Mouse (Mus musculus): ENCODE data around the gene Poln. TPM values are rescaled to one million over a fixed set of nuclear protein-coding genes. Genes with fewer than 3 reads are reported as not detected.

The Poln gene
- polyA plus RNA-seq, 1 experiment from 2014 or later = 0.54 TPM

- H3K4me1 ChIP-seq (replicated peaks) = peaks cover 48% of the 10 kb centered on the region
- H3K36me3 ChIP-seq = peaks cover 40% of the 10 kb centered on the region
- H3K27ac ChIP-seq = no peak overlapping the region
- WGBS = 85% methylated on average over 3 of the region's 3 CpGs
- no peaks in the 10 kb centered on the region for H3K9me3 ChIP-seq
- no peak for DNase-seq (ENCODE audit: low spot score)
- peaks cover 4% of the 10 kb centered on the region for H3K27me3 ChIP-seq (ENCODE audit: insufficient read depth, poor library complexity, severe bottlenecking)
- H3K4me3 ChIP-seq = no peak overlapping the region
Observed at GRCm38 (mm10) chr5:34183976-34184375, 14.7 kb upstream of the Poln start.

GRCm38 (mm10) chr5:34183156-34183880, 14.1 kb upstream of the Poln start:
- Histone ChIP-seq H3K4me3 (no peak overlapping the region), H3K36me3 (peaks cover 45% of the 10 kb centered on the region), H3K9me3 (no peaks in the 10 kb centered on the region), H3K27me3 (ENCODE audit: insufficient read depth, poor library complexity, severe bottlenecking) (peaks cover 4% of the 10 kb centered on the region; the same call in 1 of the 2 replicates), H3K4me1 (replicated peaks) (peaks cover 44% of the 10 kb centered on the region), H3K27ac (no peak overlapping the region)
- no peak for DNase-seq (ENCODE audit: low spot score)
- WGBS = 81% methylated on average over 5 of the region's 5 CpGs

- WGBS = 80% methylated on average over 3 of the region's 3 CpGs
- no peak for DNase-seq (ENCODE audit: low spot score)
- peaks cover 4% of the 10 kb centered on the region; the same call in 1 of the 2 replicates for H3K27me3 ChIP-seq (ENCODE audit: insufficient read depth, poor library complexity, severe bottlenecking)
Observed at GRCm38 (mm10) chr5:34182486-34182885, 13.2 kb upstream of the Poln start.

GRCm38 (mm10) chr5:34177821-34178220, 8.6 kb upstream of the Poln start:
- H3K36me3 ChIP-seq = peaks cover 80% of the 10 kb centered on the region

More at GRCm38 (mm10) chr5:34182486-34182885, 13.2 kb upstream of the Poln start:
- Histone ChIP-seq H3K4me3 (no peak overlapping the region), H3K27ac (no peak overlapping the region), H3K4me1 (replicated peaks) (peaks cover 39% of the 10 kb centered on the region), H3K36me3 (peaks cover 52% of the 10 kb centered on the region), H3K9me3 (no peaks in the 10 kb centered on the region)

GRCm38 (mm10) chr5:34177091-34177490, 7.8 kb upstream of the Poln start:
- Histone ChIP-seq H3K36me3 (peaks cover 74% of the 10 kb centered on the region), H3K4me3 (no peak overlapping the region), H3K27ac (no peak overlapping the region), H3K27me3 (ENCODE audit: insufficient read depth, poor library complexity, severe bottlenecking) (no peaks in the 10 kb centered on the region), H3K9me3 (no peaks in the 10 kb centered on the region), H3K4me1 (replicated peaks) (peaks cover 2% of the 10 kb centered on the region; the same call in 1 of the 2 replicates)
- 94% methylated on average over 2 of the region's 2 CpGs for WGBS
- DNase-seq (ENCODE audit: low spot score) = no peak

More at GRCm38 (mm10) chr5:34177821-34178220, 8.6 kb upstream of the Poln start:
- Histone ChIP-seq H3K4me1 (replicated peaks) (peaks cover 2% of the 10 kb centered on the region; the same call in 1 of the 2 replicates), H3K9me3 (no peaks in the 10 kb centered on the region), H3K27ac (no peak overlapping the region), H3K27me3 (ENCODE audit: insufficient read depth, poor library complexity, severe bottlenecking) (no peaks in the 10 kb centered on the region), H3K4me3 (no peak overlapping the region)
- 94% methylated on average over 4 of the region's 4 CpGs for WGBS
- no peak for DNase-seq (ENCODE audit: low spot score)

- DNase-seq (ENCODE audit: low spot score) = no peak
- Histone ChIP-seq H3K27ac (no peak overlapping the region), H3K27me3 (ENCODE audit: insufficient read depth, poor library complexity, severe bottlenecking) (no peaks in the 10 kb centered on the region), H3K9me3 (no peaks in the 10 kb centered on the region), H3K36me3 (peaks cover 70% of the 10 kb centered on the region), H3K4me3 (no peak overlapping the region), H3K4me1 (replicated peaks) (peaks cover 2% of the 10 kb centered on the region; the same call in 1 of the 2 replicates)
- 61% methylated on average over 10 of the region's 10 CpGs for WGBS
Observed at GRCm38 (mm10) chr5:34176691-34177090, 7.4 kb upstream of the Poln start.

GRCm38 (mm10) chr5:34175403-34175694, 6.1 kb upstream of the Poln start:
- no peak overlapping the region for H3K4me3 ChIP-seq
- no peaks in the 10 kb centered on the region for H3K27me3 ChIP-seq (ENCODE audit: insufficient read depth, poor library complexity, severe bottlenecking)
- 29% methylated on average over 5 of the region's 5 CpGs for WGBS
- H3K36me3 ChIP-seq = peaks cover 63% of the 10 kb centered on the region
- DNase-seq (ENCODE audit: low spot score) = no peak
- 0 out of 2 replicates have a peak overlapping the region, but pooled peaks have one; percentile 3 for H3K27ac ChIP-seq
- H3K9me3 ChIP-seq = no peaks in the 10 kb centered on the region
- peaks cover 3% of the 10 kb centered on the region for H3K4me1 ChIP-seq (replicated peaks)

GRCm38 (mm10) chr5:34174550-34175402, 5.5 kb upstream of the Poln start:
- Histone ChIP-seq H3K9me3 (no peaks in the 10 kb centered on the region), H3K4me3 (no peak overlapping the region), H3K36me3 (peaks cover 58% of the 10 kb centered on the region), H3K27me3 (ENCODE audit: insufficient read depth, poor library complexity, severe bottlenecking) (no peaks in the 10 kb centered on the region), H3K27ac (0 out of 2 replicates have a peak overlapping the region, but pooled peaks have one; percentile 3), H3K4me1 (replicated peaks) (peaks cover 9% of the 10 kb centered on the region)
- DNase-seq (ENCODE audit: low spot score) = no peak
- 68% methylated on average over 5 of the region's 5 CpGs for WGBS

- no peaks in the 10 kb centered on the region for H3K9me3 ChIP-seq
- peaks cover 16% of the 10 kb centered on the region for H3K4me1 ChIP-seq (replicated peaks)
- H3K36me3 ChIP-seq = peaks cover 57% of the 10 kb centered on the region
- 93% methylated on average over 2 of the region's 2 CpGs for whole genome bisulfite sequencing
- DNase-seq (ENCODE audit: low spot score) = no peak
- no peaks in the 10 kb centered on the region for H3K27me3 ChIP-seq (ENCODE audit: insufficient read depth, poor library complexity, severe bottlenecking)
- no peak overlapping the region for H3K27ac ChIP-seq
- H3K4me3 ChIP-seq = no peak overlapping the region
Observed at GRCm38 (mm10) chr5:34174021-34174420, 4.8 kb upstream of the Poln start.

GRCm38 (mm10) chr5:34170726-34171125, 1.5 kb upstream of the Poln start:
- no peaks in the 10 kb centered on the region for H3K9me3 ChIP-seq
- no peak for DNase-seq (ENCODE audit: low spot score)
- 83% methylated on average over 4 of the region's 4 CpGs for WGBS
- peak overlapping the region; percentile 96 for H3K27ac ChIP-seq
- no peak overlapping the region for H3K4me3 ChIP-seq
- H3K36me3 ChIP-seq = peaks cover 27% of the 10 kb centered on the region
- no peaks in the 10 kb centered on the region for H3K27me3 ChIP-seq (ENCODE audit: insufficient read depth, poor library complexity, severe bottlenecking)
- H3K4me1 ChIP-seq (replicated peaks) = peaks cover 36% of the 10 kb centered on the region

- no peak for DNase-seq (ENCODE audit: low spot score)
- H3K27me3 ChIP-seq (ENCODE audit: insufficient read depth, poor library complexity, severe bottlenecking) = no peaks in the 10 kb centered on the region
- WGBS = 83% methylated on average over 3 of the region's 3 CpGs
- H3K27ac ChIP-seq = peak overlapping the region; percentile 96
- peak overlapping the region; percentile 86 for H3K4me3 ChIP-seq
- H3K4me1 ChIP-seq (replicated peaks) = peaks cover 43% of the 10 kb centered on the region
- H3K36me3 ChIP-seq = peaks cover 23% of the 10 kb centered on the region
- H3K9me3 ChIP-seq = no peaks in the 10 kb centered on the region
Observed at GRCm38 (mm10) chr5:34169954-34170353, 706 bp upstream of the Poln start.

- Histone ChIP-seq H3K27ac (no peak overlapping the region), H3K36me3 (peaks cover 17% of the 10 kb centered on the region), H3K4me1 (replicated peaks) (peaks cover 49% of the 10 kb centered on the region), H3K4me3 (peak overlapping the region; percentile 86), H3K9me3 (no peaks in the 10 kb centered on the region), H3K27me3 (ENCODE audit: insufficient read depth, poor library complexity, severe bottlenecking) (no peaks in the 10 kb centered on the region)
- WGBS = 83% methylated on average over 4 of the region's 4 CpGs
- DNase-seq (ENCODE audit: low spot score) = no peak
Observed at GRCm38 (mm10) chr5:34167857-34168256, 1.4 kb downstream of the Poln start.

GRCm38 (mm10) chr5:34165793-34166192, 3.5 kb downstream of the Poln start:
- WGBS = 89% methylated on average over 4 of the region's 4 CpGs
- H3K27ac ChIP-seq = no peak overlapping the region
- H3K36me3 ChIP-seq = peaks cover 34% of the 10 kb centered on the region
- H3K4me1 ChIP-seq (replicated peaks) = peaks cover 49% of the 10 kb centered on the region
- H3K27me3 ChIP-seq (ENCODE audit: insufficient read depth, poor library complexity, severe bottlenecking) = no peaks in the 10 kb centered on the region
- H3K4me3 ChIP-seq = no peak overlapping the region
- no peaks in the 10 kb centered on the region for H3K9me3 ChIP-seq
- DNase-seq (ENCODE audit: low spot score) = no peak

Measured in hindbrain, embryonic 10.5 days (tissue).